Mouse (Mus musculus) lung, postnatal 0 days (tissue): ENCODE results near the gene Trpv4.

Experiments used
- CTCF ChIP-seq: IDR thresholded peaks from 2 replicates; pipeline ENCODE4 v1.5.1; 2016; ENCODE audit warnings: antibody characterized with exemption, mild to moderate bottlenecking
- EP300 ChIP-seq: IDR thresholded peaks from 2 replicates; pipeline ENCODE4 v1.6.1; 2016; ENCODE audit warnings: antibody characterized with exemption, mild to moderate bottlenecking, control low read depth

DNA sequence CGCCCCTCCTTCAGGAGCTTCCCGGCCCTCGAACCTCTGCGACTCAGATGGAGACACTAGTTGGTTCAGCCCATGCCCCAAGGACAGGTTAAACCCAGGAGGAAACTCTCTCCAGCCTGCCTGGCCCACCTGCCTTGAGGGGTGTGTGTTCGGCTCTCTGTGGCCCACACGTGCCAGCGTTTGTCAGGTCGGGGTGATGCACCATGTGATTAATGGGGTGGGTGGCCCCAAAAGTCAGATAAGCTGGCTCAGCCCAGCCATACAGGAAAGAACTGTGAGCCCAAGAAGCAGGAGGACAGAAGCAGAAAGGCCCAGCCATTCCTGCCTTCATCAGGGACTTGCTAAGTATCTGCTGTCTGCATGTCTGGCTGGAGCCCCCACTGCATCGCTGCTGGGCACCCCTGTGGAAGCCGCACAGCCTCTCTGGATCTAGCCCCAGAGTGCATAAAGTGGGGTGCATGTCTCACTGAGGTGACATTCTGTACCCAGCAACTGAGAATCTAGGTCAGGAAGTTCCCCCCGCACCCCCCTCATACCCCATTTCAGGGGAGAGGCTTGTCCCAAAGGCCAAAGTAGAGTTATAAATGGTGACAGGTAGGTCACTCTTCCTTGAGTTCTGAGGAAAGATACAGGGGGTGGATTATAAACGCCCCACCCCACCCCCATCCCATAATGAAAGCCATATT lies 74.6 kb downstream of the Trpv4 start:
- TF ChIP-seq CTCF (no peak), EP300 (no peak)
